Mouse (Mus musculus) large intestine, adult 2 months (tissue): Measurements from ENCODE around the gene Rimkla. TPM values are rescaled to one million over a fixed set of nuclear protein-coding genes. Genes with fewer than 3 reads are reported as not detected.
"Not testable (repeated sequence)": the region's sequence is repeated elsewhere in the genome, so short reads cannot be mapped to it uniquely, and the experiment has no call there.

Experiments
- DNase-seq: peaks from one replicate; pipeline ENCODE4 v3.0.0-alpha.2; 2012; ENCODE audit warnings: low read depth, low spot score
- WGBS: fragments of 180-500 bp; shearing (Covaris S2); methylation state at CpG from one replicate; pipeline ENCODE4 v1.1.7; 2018; 5-methylcytosine and 5-hydroxymethylcytosine counted together
- polyA plus RNA-seq: library from polyadenylated mRNA; depleted of rRNA; stranded (reverse); fragments of >200 nt; gene quantifications from 2 replicates; pipeline ENCODE4 v1.2.3, GENCODE M21; 2012; rRNA removed

Gene Rimkla
- 0.14 and 0.23 TPM in 2 replicates for polyA plus RNA-seq

- under 1% methylated on average over 77 of the region's 77 CpGs for WGBS
- no peak for DNase-seq
These were observed at the start of gene Rimkla for GRCm38 (mm10) chr4:119492291-119492932. TSS of gene Rimkla (minus strand) at chr4:119492628.

DNA sequence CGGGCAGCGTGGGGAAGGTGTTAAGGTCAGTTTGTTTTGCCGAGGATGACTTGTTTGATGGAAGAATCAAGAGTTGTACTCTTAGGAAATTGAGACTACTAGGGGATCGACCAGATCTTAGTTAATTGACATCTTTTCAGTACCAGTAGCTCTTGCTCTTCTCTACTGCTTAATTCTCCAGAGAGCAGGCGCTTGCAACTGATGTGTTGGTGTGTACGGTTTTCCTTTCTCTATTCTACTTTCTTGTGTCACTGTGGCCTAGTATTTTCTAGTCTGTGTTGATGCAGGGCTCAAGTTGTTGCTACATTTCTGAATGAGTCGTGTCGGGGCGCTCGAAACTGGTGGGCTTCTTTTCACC, 48.1 kb upstream of the Rimkla start:
- DNase-seq = no peak
- WGBS = 3% methylated on average over 10 of the region's 10 CpGs

DNA sequence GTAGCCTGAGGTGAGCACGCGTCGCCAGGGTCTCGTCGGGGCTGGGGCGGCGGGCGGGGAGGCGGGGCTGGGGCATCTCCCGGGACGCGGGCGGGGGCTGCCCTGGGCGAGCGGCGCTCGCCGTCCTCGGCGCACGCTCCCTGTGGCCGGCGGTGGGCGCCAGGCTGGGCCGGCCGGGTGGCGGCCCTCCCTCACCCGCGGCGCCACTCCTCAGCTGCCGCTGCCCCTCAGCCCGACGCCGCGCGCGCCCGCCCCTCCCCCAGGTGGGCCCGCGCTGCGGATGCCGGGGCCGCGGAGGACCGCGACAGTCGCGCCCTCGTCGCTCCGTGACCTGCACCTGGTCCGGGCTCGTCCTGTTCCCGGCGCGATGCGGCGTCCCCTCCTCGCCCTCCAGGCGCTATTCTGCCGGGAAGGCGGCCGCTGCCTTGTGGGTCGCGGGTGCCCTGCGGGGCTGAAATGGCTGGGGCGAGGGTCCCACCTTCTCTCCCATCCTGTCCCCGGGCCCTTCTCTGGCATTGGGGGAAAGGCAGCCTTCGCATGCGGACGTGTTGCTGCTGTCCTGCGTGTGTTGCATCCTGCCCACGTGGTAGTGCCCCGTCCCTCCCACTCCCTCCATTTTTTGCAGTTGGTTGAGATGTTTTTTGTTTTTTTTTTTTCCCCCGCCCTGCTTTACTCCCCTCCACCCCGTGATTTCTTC, 47.6 kb upstream of the Rimkla start:
- WGBS = under 1% methylated on average over 76 of the region's 76 CpGs
- DNase-seq = no peak

DNA sequence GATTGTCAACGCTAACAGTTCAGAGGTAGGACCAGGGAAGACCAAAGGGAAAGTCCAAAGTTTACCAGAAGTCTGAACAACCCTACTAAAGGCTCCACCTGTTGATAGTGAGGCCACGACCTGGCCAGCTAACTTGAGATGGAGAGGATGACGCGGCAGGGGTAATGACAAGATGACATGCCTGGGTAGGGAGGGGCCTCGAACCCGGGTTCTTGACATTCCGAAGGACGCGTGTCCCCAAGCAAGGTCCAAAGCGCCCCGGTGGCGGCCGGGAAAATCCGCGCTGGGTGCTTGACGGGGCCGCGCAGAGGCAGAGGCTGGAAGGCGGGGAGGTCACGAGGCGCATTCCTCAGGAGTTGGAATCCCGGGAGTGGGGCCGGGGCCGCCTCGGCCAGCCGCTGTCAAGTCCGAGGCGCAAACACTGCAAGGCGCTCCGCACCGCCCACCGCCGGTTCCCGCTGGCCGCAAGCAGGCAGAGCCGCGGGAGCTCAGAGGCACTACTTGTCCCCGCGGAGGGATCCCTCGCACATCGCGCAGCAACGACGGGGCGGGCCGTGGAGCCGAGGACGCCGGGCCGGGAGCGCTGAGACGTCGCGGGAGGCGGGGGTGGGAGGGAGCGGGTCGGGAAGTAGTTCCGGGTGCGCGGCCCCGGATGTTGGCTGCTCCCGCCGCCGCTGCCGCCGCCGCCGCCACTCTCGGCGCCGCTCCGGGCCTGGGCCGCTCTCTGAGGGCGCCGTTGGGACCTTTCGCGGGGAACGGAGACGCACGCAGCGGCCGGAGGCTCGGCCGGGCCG, 46.8 kb upstream of the Rimkla start, which contains the start of gene Frg2f1:
Frg2f1 (minus strand) TSS at position 499 of the 794 bp plus-strand sequence.
- peak; percentile 64 for DNase-seq
- under 1% methylated on average over 77 of the region's 85 CpGs for WGBS

GRCm38 (mm10) chr4:119537436-119537835, 45.0 kb upstream of the Rimkla start:
- 73% methylated on average over 4 of the region's 4 CpGs for WGBS

DNA sequence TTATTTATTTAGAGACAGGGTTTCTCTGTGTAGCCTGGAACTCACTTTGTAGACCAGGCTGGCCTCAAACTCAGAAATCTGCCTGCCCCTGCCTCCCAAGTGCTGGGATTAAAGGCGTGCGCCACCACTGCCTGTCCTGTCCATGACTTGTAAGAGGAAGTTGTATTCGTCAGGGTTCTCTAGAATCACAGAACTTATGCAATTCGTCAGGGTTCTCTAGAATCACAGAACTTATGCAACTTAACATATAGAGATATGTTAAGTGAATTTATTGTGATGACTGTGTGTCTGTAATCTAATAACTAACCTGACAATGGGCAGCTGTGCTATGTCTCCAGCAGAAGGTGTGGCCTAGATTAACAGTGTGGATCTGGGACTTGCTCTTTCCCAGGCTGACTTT, 44.2 kb upstream of the Rimkla start, which contains the start of gene Foxj3:
Foxj3 (plus strand) TSS at position 390 of the 400 bp plus-strand sequence.
- not testable (repeated sequence) for DNase-seq
- WGBS = 93% methylated on average over 4 of the region's 4 CpGs

More at GRCm38 (mm10) chr4:119537436-119537835, 45.0 kb upstream of the Rimkla start:
- no peak for DNase-seq

- DNase-seq = no peak
- 54% methylated on average over 4 of the region's 4 CpGs for WGBS
These were observed 42.7 kb upstream of the Rimkla start for GRCm38 (mm10) chr4:119535103-119535502.

DNA sequence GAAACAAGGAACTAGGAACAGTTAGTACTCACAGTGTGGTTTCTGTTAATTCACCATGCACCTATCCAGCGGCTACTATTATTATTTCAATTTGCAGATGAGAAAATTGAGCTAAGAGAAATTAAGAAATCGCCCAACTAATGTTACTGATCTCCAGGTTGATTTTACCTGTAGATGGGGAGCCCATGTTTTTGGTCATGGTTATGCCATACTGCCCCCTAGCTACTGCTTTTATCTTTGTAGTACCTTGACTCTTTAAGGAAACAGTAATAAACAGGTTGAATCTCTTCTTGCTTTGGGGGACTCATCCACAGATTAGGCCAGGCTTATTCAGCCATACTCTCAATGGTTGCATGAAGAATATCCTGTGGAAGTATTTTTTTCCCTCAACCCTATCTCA, 39.4 kb upstream of the Rimkla start:
- DNase-seq = no peak
- WGBS = 73% methylated on average over 2 of the region's 2 CpGs

GRCm38 (mm10) chr4:119526329-119526845, 34.0 kb upstream of the Rimkla start:
- DNase-seq = no peak

GRCm38 (mm10) chr4:119524466-119524865, 32.0 kb upstream of the Rimkla start:
- DNase-seq = no peak

DNA sequence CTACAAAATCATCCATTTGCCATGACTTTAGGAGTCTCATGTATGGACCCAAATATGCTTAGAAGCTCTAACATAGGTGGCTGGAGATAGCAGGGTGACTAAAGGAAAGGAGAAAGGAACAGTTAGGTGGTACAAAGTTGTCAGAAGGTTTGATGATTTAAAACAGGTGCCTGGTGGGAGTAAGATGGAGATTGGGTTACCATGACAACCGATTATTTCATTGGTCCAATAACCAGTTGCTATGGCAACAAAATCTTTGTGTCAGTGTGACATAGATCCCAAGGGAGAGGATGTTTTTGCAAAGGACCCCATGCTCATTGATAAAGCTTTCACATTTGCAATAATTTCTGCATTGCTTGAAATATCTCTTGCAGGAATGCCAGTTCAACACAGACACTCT, 31.6 kb upstream of the Rimkla start:
- 86% methylated on average over 1 of the region's 1 CpGs for WGBS
- no peak for DNase-seq

More at GRCm38 (mm10) chr4:119524466-119524865, 32.0 kb upstream of the Rimkla start:
- WGBS = 90% methylated on average over 2 of the region's 2 CpGs

DNA sequence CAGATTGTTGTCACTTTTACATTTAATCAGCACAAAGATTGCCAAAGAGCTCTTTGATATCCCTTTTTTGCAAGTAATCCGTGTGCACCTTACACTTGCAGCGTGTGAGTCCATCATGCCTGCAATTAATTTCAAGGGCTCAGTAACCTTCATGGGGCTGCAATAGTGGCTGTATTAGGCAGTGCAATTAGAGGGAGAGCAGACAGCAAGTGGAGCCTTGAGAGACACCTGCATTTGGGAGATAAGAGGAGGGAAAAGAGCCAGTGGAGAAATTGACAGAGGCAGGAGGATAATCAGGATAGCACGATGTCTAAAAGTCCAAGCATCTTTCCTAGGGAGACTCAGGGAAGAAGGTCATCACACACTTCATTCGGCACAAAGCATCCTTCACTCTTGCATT, 31.1 kb upstream of the Rimkla start:
- WGBS = 79% methylated on average over 4 of the region's 4 CpGs
- DNase-seq = no peak

- 60% methylated on average over 3 of the region's 3 CpGs for WGBS
- DNase-seq = no peak
These were observed 20.3 kb upstream of the Rimkla start for GRCm38 (mm10) chr4:119512731-119513141.

DNA sequence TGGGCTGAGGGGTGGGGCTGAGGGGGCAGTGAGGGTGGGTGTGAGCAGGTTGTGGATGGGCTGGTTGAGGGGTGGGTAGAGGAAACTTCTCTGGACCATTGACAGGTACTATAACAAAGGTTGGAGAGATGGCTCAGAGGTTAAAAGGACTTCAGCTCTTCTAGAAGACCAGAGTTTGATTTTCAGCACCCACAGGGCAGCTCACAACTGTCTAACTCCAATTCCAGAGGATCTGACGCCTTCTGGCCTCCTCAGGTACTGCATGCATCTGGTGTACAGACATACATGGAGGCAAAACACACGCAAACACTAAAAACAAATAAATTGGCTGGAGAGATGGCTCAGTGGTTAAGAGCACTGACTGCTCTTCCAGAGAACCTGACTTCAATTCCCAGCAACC, 19.2 kb upstream of the Rimkla start:
- DNase-seq = no peak
- 78% methylated on average over 2 of the region's 2 CpGs for WGBS

- no peak for DNase-seq
- WGBS = 48% methylated on average over 5 of the region's 5 CpGs
These were observed 6.0 kb upstream of the Rimkla start for GRCm38 (mm10) chr4:119498319-119498848.

DNA sequence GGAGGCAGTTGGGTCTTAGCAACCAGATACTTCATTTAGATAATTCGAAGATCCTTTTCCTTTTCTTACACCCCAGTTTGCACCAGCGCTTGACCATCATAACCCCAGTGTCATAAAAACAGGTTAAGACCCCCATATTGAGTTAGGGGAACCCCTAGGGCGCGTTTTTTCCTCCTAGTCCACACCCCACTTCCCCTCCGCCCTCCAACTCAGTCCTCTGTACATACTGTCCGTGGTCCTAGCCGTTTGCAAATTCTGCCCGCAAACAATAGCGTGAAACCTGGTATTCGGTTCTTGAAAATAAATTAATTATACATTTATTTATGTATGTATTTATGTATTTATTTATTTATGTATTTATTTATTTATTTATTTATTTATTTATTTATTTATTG, 502 bp upstream of the Rimkla start:
- no peak for DNase-seq
- WGBS = 49% methylated on average over 10 of the region's 10 CpGs

- WGBS = 77% methylated on average over 3 of the region's 3 CpGs
- no peak for DNase-seq
These were observed 1.6 kb downstream of the Rimkla start for GRCm38 (mm10) chr4:119490806-119491205.

DNA sequence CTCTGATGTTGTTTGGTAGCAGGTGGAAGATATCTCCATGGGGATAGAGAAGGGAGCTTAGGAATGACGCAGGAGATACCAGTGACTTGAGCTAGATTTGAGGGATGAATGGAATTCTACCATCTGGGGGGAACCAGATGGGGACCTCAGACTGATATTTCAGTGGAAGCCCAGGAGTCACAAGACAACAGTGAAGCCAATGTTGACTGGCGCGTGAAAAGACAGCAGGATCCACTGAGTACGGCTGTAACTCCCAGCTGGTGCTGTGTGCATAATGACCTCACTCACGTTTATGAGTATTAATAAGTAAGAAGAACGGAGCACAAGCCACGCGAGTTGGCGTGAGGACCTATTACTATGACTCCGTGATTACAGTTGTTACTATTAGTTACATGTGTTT, 2.8 kb downstream of the Rimkla start:
- no peak for DNase-seq
- WGBS = 81% methylated on average over 10 of the region's 10 CpGs

- 75% methylated on average over 7 of the region's 7 CpGs for WGBS
- DNase-seq = no peak
These were observed 7.5 kb downstream of the Rimkla start for GRCm38 (mm10) chr4:119484882-119485281.

- WGBS = 40% methylated on average over 9 of the region's 9 CpGs
- no peak for DNase-seq
These were observed 9.4 kb downstream of the Rimkla start for GRCm38 (mm10) chr4:119483051-119483450.
